Mouse (Mus musculus): ENCODE measurements around the gene Krtap12-1.
"Not testable (repeated sequence)": the region's sequence is repeated elsewhere in the genome, so short reads cannot be mapped to it uniquely, and the experiment has no call there.

Krtap12-1 gene

GRCm38 (mm10) chr10:77720299-77720698, at the start of gene Krtap12-1:
Gene Krtap12-1, plus strand, starts transcription at chr10:77720599.
- not testable (repeated sequence) for DNase-seq (ENCODE audit: low read depth in 1 of 2, low spot score in 2 of 2)

- DNase-seq (ENCODE audit: low read depth in 1 of 2, low spot score in 2 of 2): no peak
These were observed 49.7 kb upstream of the Krtap12-1 start for GRCm38 (mm10) chr10:77670710-77671109.

- DNase-seq (ENCODE audit: low read depth in 1 of 2, low spot score in 2 of 2): no peak
These were observed 48.9 kb upstream of the Krtap12-1 start for GRCm38 (mm10) chr10:77671519-77671918.

- DNase-seq (ENCODE audit: low read depth in 1 of 2, low spot score in 2 of 2): no peak
These were observed 46.6 kb upstream of the Krtap12-1 start for GRCm38 (mm10) chr10:77673765-77674164.

- no peak for DNase-seq (ENCODE audit: low read depth in 1 of 2, low spot score in 2 of 2)
These were observed 42.8 kb upstream of the Krtap12-1 start for GRCm38 (mm10) chr10:77677562-77677961.

GRCm38 (mm10) chr10:77682994-77683393, 37.4 kb upstream of the Krtap12-1 start:
- DNase-seq (ENCODE audit: low read depth in 1 of 2, low spot score in 2 of 2): no peak

- no peak for DNase-seq (ENCODE audit: low read depth in 1 of 2, low spot score in 2 of 2)
These were observed 36.2 kb upstream of the Krtap12-1 start for GRCm38 (mm10) chr10:77684181-77684580.

GRCm38 (mm10) chr10:77685895-77686664, 34.3 kb upstream of the Krtap12-1 start, which contains the start of gene Tspear:
Gene Tspear, plus strand, starts transcription at chr10:77686569.
- no peak for DNase-seq (ENCODE audit: low read depth in 1 of 2, low spot score in 2 of 2)

GRCm38 (mm10) chr10:77687021-77687420, 33.4 kb upstream of the Krtap12-1 start:
- DNase-seq (ENCODE audit: low read depth in 1 of 2, low spot score in 2 of 2): no peak

- not testable (repeated sequence) for DNase-seq (ENCODE audit: low read depth in 1 of 2, low spot score in 2 of 2)
These were observed 30.0 kb upstream of the Krtap12-1 start, which contains the start of gene Gm19402 for GRCm38 (mm10) chr10:77690356-77690807. Gene Gm19402, minus strand, starts transcription at chr10:77690757.

- no peak for DNase-seq (ENCODE audit: low read depth in 1 of 2, low spot score in 2 of 2)
These were observed 23.3 kb upstream of the Krtap12-1 start, which contains the start of gene Gm9508 for GRCm38 (mm10) chr10:77697133-77697532. Gene Gm9508, minus strand, starts transcription at chr10:77697233.

- no peak for DNase-seq (ENCODE audit: low read depth in 1 of 2, low spot score in 2 of 2)
These were observed 14.1 kb upstream of the Krtap12-1 start, which contains the start of gene Gm10272 for GRCm38 (mm10) chr10:77706326-77706725. Gene Gm10272, plus strand, starts transcription at chr10:77706626.

GRCm38 (mm10) chr10:77709831-77710230, 10.6 kb upstream of the Krtap12-1 start:
- DNase-seq (ENCODE audit: low read depth in 1 of 2, low spot score in 2 of 2): no peak

GRCm38 (mm10) chr10:77711157-77711556, 9.2 kb upstream of the Krtap12-1 start, which contains the start of gene Gm10024:
Gene Gm10024, plus strand, starts transcription at chr10:77711457.
- not testable (repeated sequence) for DNase-seq (ENCODE audit: low read depth in 1 of 2, low spot score in 2 of 2)

GRCm38 (mm10) chr10:77713734-77714133, 6.7 kb upstream of the Krtap12-1 start:
- DNase-seq (ENCODE audit: low read depth in 1 of 2, low spot score in 2 of 2): no peak

GRCm38 (mm10) chr10:77715507-77715906, 4.9 kb upstream of the Krtap12-1 start, which contains the start of gene Gm10142:
Gene Gm10142, plus strand, starts transcription at chr10:77715807.
- DNase-seq (ENCODE audit: low read depth in 1 of 2, low spot score in 2 of 2): no peak

GRCm38 (mm10) chr10:77724855-77725254, 4.5 kb downstream of the Krtap12-1 start:
- no peak for DNase-seq (ENCODE audit: low read depth in 1 of 2, low spot score in 2 of 2)

GRCm38 (mm10) chr10:77726186-77726585, 5.8 kb downstream of the Krtap12-1 start, which contains the start of gene Gm10100:
Gene Gm10100, plus strand, starts transcription at chr10:77726486.
- no peak for DNase-seq (ENCODE audit: low read depth in 1 of 2, low spot score in 2 of 2)

- no peak for DNase-seq (ENCODE audit: low read depth in 1 of 2, low spot score in 2 of 2)
These were observed 7.9 kb downstream of the Krtap12-1 start for GRCm38 (mm10) chr10:77728280-77728679.

GRCm38 (mm10) chr10:77729241-77729640, 8.8 kb downstream of the Krtap12-1 start:
- no peak for DNase-seq (ENCODE audit: low read depth in 1 of 2, low spot score in 2 of 2)

GRCm38 (mm10) chr10:77735928-77736327, 15.5 kb downstream of the Krtap12-1 start:
- no peak for DNase-seq (ENCODE audit: low read depth in 1 of 2, low spot score in 2 of 2)

GRCm38 (mm10) chr10:77738929-77739328, 18.5 kb downstream of the Krtap12-1 start:
- no peak for DNase-seq (ENCODE audit: low read depth in 1 of 2, low spot score in 2 of 2)

All from monocyte, adult 2 months (primary cell).